Mouse (Mus musculus) spleen, postnatal 10 days (tissue): ENCODE results near the gene Mtmr6.

Experiments
- DNase-seq, 2 experiments: peaks; one replicate each; pipeline ENCODE4 v3.0.0; 2021 to 2022; ENCODE audit warnings: low spot score in 2 of 2

Mtmr6 gene

GRCm38 (mm10) chr14:60264990-60265876, at the start of gene Mtmr6:
Mtmr6 (plus strand) TSS chr14:60265228.
- DNase-seq, result peak; percentile 90 to 95

GRCm38 (mm10) chr14:60216125-60216524, 48.9 kb upstream of the Mtmr6 start:
- no peak for DNase-seq

GRCm38 (mm10) chr14:60217616-60218015, 47.4 kb upstream of the Mtmr6 start:
- DNase-seq, result no peak

GRCm38 (mm10) chr14:60219886-60220285, 45.1 kb upstream of the Mtmr6 start:
- DNase-seq, result no peak

- no peak for DNase-seq
Measured at GRCm38 (mm10) chr14:60238551-60238950, 26.5 kb upstream of the Mtmr6 start.

GRCm38 (mm10) chr14:60250366-60250765, 14.7 kb upstream of the Mtmr6 start:
- no peak for DNase-seq

- no peak for DNase-seq
Measured at GRCm38 (mm10) chr14:60250879-60251278, 14.1 kb upstream of the Mtmr6 start.

- peak; percentile 93 to 99 for DNase-seq
Measured at GRCm38 (mm10) chr14:60251281-60252003, 13.6 kb upstream of the Mtmr6 start, which contains the start of the genes Nupl1 and Gm49336. Nupl1 (minus strand) TSS chr14:60251431. Gm49336 (minus strand) TSS chr14:60251507.

GRCm38 (mm10) chr14:60252004-60253000, 12.7 kb upstream of the Mtmr6 start:
- no peak for DNase-seq

GRCm38 (mm10) chr14:60253466-60253865, 11.6 kb upstream of the Mtmr6 start:
- no peak for DNase-seq

- no peak for DNase-seq
Measured at GRCm38 (mm10) chr14:60254774-60255173, 10.3 kb upstream of the Mtmr6 start.

GRCm38 (mm10) chr14:60256356-60256755, 8.7 kb upstream of the Mtmr6 start:
- no peak for DNase-seq

- DNase-seq, result no peak
Measured at GRCm38 (mm10) chr14:60257101-60257500, 7.9 kb upstream of the Mtmr6 start.

GRCm38 (mm10) chr14:60257851-60258250, 7.2 kb upstream of the Mtmr6 start:
- no peak for DNase-seq

GRCm38 (mm10) chr14:60262316-60262715, 2.7 kb upstream of the Mtmr6 start:
- DNase-seq, result no peak

GRCm38 (mm10) chr14:60269333-60269732, 4.3 kb downstream of the Mtmr6 start:
- peak in 1 of 2 experiments; percentile 46 for DNase-seq

- no peak for DNase-seq
Measured at GRCm38 (mm10) chr14:60273346-60273745, 8.3 kb downstream of the Mtmr6 start.

GRCm38 (mm10) chr14:60275301-60276276, 10.6 kb downstream of the Mtmr6 start:
- no peak for DNase-seq

- DNase-seq, result no peak
Measured at GRCm38 (mm10) chr14:60286194-60286863, 21.3 kb downstream of the Mtmr6 start.

GRCm38 (mm10) chr14:60290363-60290762, 25.3 kb downstream of the Mtmr6 start:
- DNase-seq, result no peak
